In the genomic region with DNA sequence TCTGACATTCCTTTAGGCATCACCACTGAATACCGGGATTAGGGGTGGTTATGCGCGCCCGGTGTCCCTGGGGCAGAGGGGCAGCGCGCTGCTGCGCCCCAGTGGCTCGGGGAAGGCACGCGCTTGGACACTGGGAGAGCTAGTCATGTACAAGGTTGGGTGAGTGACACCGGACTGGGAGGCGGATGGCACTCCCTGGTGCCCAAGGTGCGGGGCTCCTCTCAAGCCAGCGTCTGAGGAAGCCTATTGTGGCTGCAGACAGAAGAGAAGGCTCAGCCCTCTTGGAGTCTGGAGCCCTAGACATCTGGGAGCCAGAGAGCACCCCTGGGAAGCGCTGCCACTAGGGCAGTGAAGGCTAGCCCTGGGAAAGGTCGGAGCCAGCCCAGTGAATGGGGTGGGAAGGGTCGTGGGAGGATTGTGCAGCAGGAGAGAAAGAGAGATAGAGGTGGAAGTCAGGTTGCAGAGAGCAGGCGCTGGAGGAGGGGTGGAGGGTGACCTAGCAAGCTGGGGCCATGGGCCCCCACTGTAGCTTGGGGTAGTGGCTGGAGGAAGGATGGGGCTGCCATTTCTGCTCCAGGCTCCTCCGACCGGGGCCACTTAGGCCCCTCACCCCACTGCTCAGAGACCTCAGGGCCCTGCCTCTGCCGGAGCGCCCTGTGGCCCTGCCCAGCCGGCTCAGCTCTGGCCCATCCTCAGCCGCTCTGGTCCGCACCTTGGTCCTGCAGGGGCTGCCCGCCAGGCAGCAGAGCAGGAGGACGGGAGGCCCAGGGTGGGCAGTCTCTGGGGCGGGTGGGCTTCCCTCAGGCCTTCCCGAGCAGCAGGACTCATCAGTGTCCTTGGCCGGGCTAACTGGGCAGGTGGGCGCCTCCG, we compare ENCODE assay signal across 9 mouse cellular contexts. TPM values are rescaled to one million over a fixed set of nuclear protein-coding genes. Genes with fewer than 3 reads are reported as not detected.
A peak's percentile ranks its signal among the peaks of the same experiment; 100 is the strongest.
DNase-seq lines count a peak whose midpoint lies in the region; ATAC-seq lines count a peak whose summit lies in the region.
"Had no signal": no experiment of that assay in that cellular context is flagged by ENCODE, and none has a peak within 500 bp of the region (broad histone marks: within the 10 kb centered on the region; RNA-seq: fewer than 3 reads in every experiment).

No protein-coding gene starts in this region.

- H3K27me3 ChIP-seq in hindbrain, embryonic 16.5 days (replicated peaks; ENCODE audit: control insufficient read depth, insufficient read depth, low read length) = peaks cover 52% of the 10 kb centered on the region
- H3K27me3 ChIP-seq in midbrain, embryonic 13.5 days = peaks cover 86% of the 10 kb centered on the region

- peaks cover 40% of the 10 kb centered on the region for H3K4me1 ChIP-seq in hindbrain, embryonic 16.5 days (ENCODE audit: control insufficient read depth, insufficient read depth, low read depth, low read length)
- H3K4me1 ChIP-seq in midbrain, embryonic 13.5 days (replicated peaks) = peaks cover 29% of the 10 kb centered on the region

- H3K36me3 ChIP-seq in hindbrain, embryonic 16.5 days (ENCODE audit: control insufficient read depth, insufficient read depth, low read length) = peaks cover 23% of the 10 kb centered on the region
- H3K36me3 ChIP-seq in midbrain, embryonic 13.5 days = 0 out of 2 replicates have a peak, but pooled peaks cover 5% of the 10 kb centered on the region

- 9% methylated on average over 32 of the region's 32 CpGs for WGBS in hindbrain, embryonic 16.5 days
- 5% methylated on average over 32 of the region's 32 CpGs for WGBS in midbrain, embryonic 13.5 days

- peak overlapping the region; percentile 55 for H3K4me2 ChIP-seq in hindbrain, embryonic 16.5 days (ENCODE audit: low read length)
- peak overlapping the region; percentile 47 for H3K4me2 ChIP-seq in midbrain, embryonic 13.5 days (replicated peaks)

- peak overlapping the region; percentile 34; the same call in 1 of the 2 replicates for H3K27ac ChIP-seq in hindbrain, embryonic 16.5 days (ENCODE audit: low read depth, low read length)
- H3K27ac ChIP-seq in midbrain, embryonic 13.5 days = no peak overlapping the region

- H3K9ac ChIP-seq in hindbrain, embryonic 16.5 days (ENCODE audit: low read depth, low read length) = peak overlapping the region; percentile 53
- no peak overlapping the region; the same call in 1 of the 2 replicates for H3K9ac ChIP-seq in midbrain, embryonic 13.5 days (replicated peaks)

- H3K9me3 ChIP-seq in hindbrain, embryonic 16.5 days (ENCODE audit: control insufficient read depth, low read length) = no peaks in the 10 kb centered on the region
- H3K9me3 ChIP-seq in midbrain, embryonic 13.5 days = no peaks in the 10 kb centered on the region

- peak; percentile 49 to 62 for DNase-seq in cerebellum, adult 18-20 months
- no peak for DNase-seq in cerebellum, postnatal 4 days (ENCODE audit: low spot score in 2 of 2)
- peak; percentile 62 to 63 for DNase-seq in cerebellum, postnatal 25 days
- no peak for DNase-seq in embryo, embryonic 10 days (ENCODE audit: low spot score)
- no peak for DNase-seq in spleen, adult 12 weeks (ENCODE audit: low spot score)
- no peak for DNase-seq in Muller cell, postnatal 12 days (ENCODE audit: inconsistent ontology term)

- peak overlapping the region; percentile 32; the same call in 1 of the 2 replicates for H3K4me3 ChIP-seq in hindbrain, embryonic 16.5 days (ENCODE audit: low read length)
- peak overlapping the region; percentile 26 for H3K4me3 ChIP-seq in midbrain, embryonic 13.5 days (replicated peaks)

- ATAC-seq in hindbrain, embryonic 16.5 days = 0 out of 2 replicates have a peak, but pooled peaks have one; percentile 2
- ATAC-seq in midbrain, embryonic 13.5 days = peak; percentile 31

RNA-seq across cellular contexts. Expression of a gene that starts 1.7 kb away (rescaled TPM):
- polyA plus RNA-seq in hindbrain, embryonic 16.5 days (2015; fragmentation: Nextera tagmentation; extraction: Ambion mirVana) = 0.12 and 0.13 TPM in 2 replicates
- polyA plus RNA-seq in midbrain, embryonic 13.5 days (2015; fragmentation: Nextera tagmentation; extraction: Ambion mirVana) = 0.27 TPM in 1 of 2 replicates, not detected in the other
- polyA plus RNA-seq: C2C12 had no signal

RNA-seq across cellular contexts. Expression of a gene that starts 3.5 kb away (rescaled TPM):
- polyA plus RNA-seq in hindbrain, embryonic 16.5 days (2015; fragmentation: Nextera tagmentation; extraction: Ambion mirVana) = not detected in 2 replicates
- not detected in 2 replicates for polyA plus RNA-seq in midbrain, embryonic 13.5 days (2015; fragmentation: Nextera tagmentation; extraction: Ambion mirVana)
- polyA plus RNA-seq: C2C12 had no signal

RNA-seq across cellular contexts. Expression of a gene that starts 19.1 kb away (rescaled TPM):
- polyA plus RNA-seq in hindbrain, embryonic 16.5 days (2015; fragmentation: Nextera tagmentation; extraction: Ambion mirVana) = 137 and 147 TPM in 2 replicates
- polyA plus RNA-seq in midbrain, embryonic 13.5 days (2015; fragmentation: Nextera tagmentation; extraction: Ambion mirVana) = 147 and 149 TPM in 2 replicates

RNA-seq across cellular contexts. Expression of a gene that starts 19.2 kb away (rescaled TPM):
- polyA plus RNA-seq in hindbrain, embryonic 16.5 days (2015; fragmentation: Nextera tagmentation; extraction: Ambion mirVana) = 181 and 183 TPM in 2 replicates
- polyA plus RNA-seq in midbrain, embryonic 13.5 days (2015; fragmentation: Nextera tagmentation; extraction: Ambion mirVana) = 205 and 216 TPM in 2 replicates

RNA-seq across cellular contexts. Expression of a gene that starts 27.6 kb away (rescaled TPM):
- 56.9 and 65.8 TPM in 2 replicates for polyA plus RNA-seq in hindbrain, embryonic 16.5 days (2015; fragmentation: Nextera tagmentation; extraction: Ambion mirVana)
- 17.5 and 19.0 TPM in 2 replicates for polyA plus RNA-seq in midbrain, embryonic 13.5 days (2015; fragmentation: Nextera tagmentation; extraction: Ambion mirVana)

Comparison
In these comparisons a context has a peak if more than half of its experiments do, and no peak if none do; other contexts are left out.
1. DNase-seq: peak in cerebellum, adult 18-20 months (2 of 2) and cerebellum, postnatal 25 days (2 of 2); none in cerebellum, postnatal 4 days (0 of 2), embryo, embryonic 10 days (single experiment), spleen, adult 12 weeks (single experiment) and Muller cell, postnatal 12 days (single experiment).